Mouse (Mus musculus) neural tube, embryonic 15.5 days (tissue): Measurements from ENCODE around the gene Gnas. TPM values are rescaled to one million over a fixed set of nuclear protein-coding genes. Genes with fewer than 3 reads are reported as not detected.

Experiments
- ATAC-seq: fragments of 200-750 bp; cut with Nextera tagmentation; 2 replicates; pipeline ENCODE4 v1.8.0; 2017; ENCODE audit warnings: mild to moderate bottlenecking, moderate TSS enrichment, moderate library complexity; ENCODE audit not compliant: low FRiP score
- H3K27ac ChIP-seq: fragments of 300-500 bp; sonication (generic); replicated peaks from 2 replicates; pipeline ENCODE4 v1.5.1; 2015; ENCODE audit warnings: mild to moderate bottlenecking, inconsistent platforms
- H3K27me3 ChIP-seq: fragments of 300-500 bp; sonication (generic); replicated peaks from 2 replicates; pipeline ENCODE4 v1.6.1; 2015; ENCODE audit warnings: inconsistent platforms
- H3K36me3 ChIP-seq: fragments of 300-500 bp; sonication (generic); 2 replicates; pipeline ENCODE4 v1.6.1; 2015; ENCODE audit warnings: inconsistent platforms
- H3K4me1 ChIP-seq: fragments of 300-500 bp; sonication (generic); 2 replicates; pipeline ENCODE4 v1.6.1; 2015; ENCODE audit warnings: inconsistent platforms
- H3K4me2 ChIP-seq: fragments of 300-500 bp; sonication (generic); 2 replicates; pipeline ENCODE4 v1.6.1; 2015; ENCODE audit warnings: inconsistent platforms, mild to moderate bottlenecking, moderate library complexity
- H3K4me3 ChIP-seq: fragments of 300-500 bp; sonication (generic); replicated peaks from 2 replicates; pipeline ENCODE4 v1.5.1; 2015; ENCODE audit warnings: mild to moderate bottlenecking, inconsistent platforms
- H3K9ac ChIP-seq: fragments of 300-500 bp; sonication (generic); replicated peaks from 2 replicates; pipeline ENCODE4 v1.6.1; 2015; ENCODE audit warnings: mild to moderate bottlenecking, inconsistent platforms
- H3K9me3 ChIP-seq: fragments of 300-500 bp; sonication (generic); replicated peaks from 2 replicates; pipeline ENCODE4 v1.6.1; 2016; ENCODE audit warnings: inconsistent platforms
- WGBS: fragments of 180-500 bp; shearing (Covaris S2); methylation state at CpG from one replicate; pipeline ENCODE4 v1.1.7; 2015; ENCODE audit warnings: mixed read lengths; 5-methylcytosine and 5-hydroxymethylcytosine counted together
- microRNA counts: library from miRNA; unstranded; fragments of <30 nt; microRNA quantifications from one replicate; lab custom pipeline; 2016
- microRNA-seq: library from miRNA; unstranded; fragments of <30 nt; microRNA quantifications from one replicate; pipeline ENCODE4, GENCODE M21; 2017
- polyA plus RNA-seq: library from polyadenylated mRNA; unstranded; fragments of >200 nt; fragmentation: Nextera tagmentation; extraction: Ambion mirVana; gene quantifications from 2 replicates; pipeline ENCODE4 v1.2.1, GENCODE M21; 2015

Gene Gnas
- polyA plus RNA-seq, 1 experiment from 2014 or later: 1,770 TPM

DNA sequence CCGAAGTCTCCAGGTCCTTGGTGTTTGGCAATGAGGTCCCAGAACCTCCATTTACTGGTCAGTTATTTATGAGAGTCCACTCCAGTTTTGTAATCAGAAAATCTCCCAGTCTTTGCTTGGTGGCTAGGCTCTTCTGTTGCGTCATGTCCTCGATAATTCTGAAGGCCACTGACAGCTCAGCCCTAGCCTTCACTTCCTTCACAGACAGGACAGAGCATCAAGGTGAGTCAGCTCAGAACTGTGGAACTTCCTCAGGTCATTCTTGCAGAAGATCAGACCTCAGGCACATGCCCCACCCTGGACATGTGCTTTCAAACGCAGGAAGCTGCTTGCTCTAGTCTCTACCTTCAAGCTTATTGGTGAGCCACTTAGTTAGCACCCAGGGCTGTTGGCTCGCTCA, 109.3 kb downstream of the Gnas start:
- WGBS: 89% methylated on average over 5 of the region's 5 CpGs
- no peaks in the 10 kb centered on the region for H3K4me1 ChIP-seq

More for the DNA sequence above, 109.3 kb downstream of the Gnas start:
- peaks cover 4% of the 10 kb centered on the region; the same call in 1 of the 2 replicates for H3K9me3 ChIP-seq
- no peak overlapping the region for H3K9ac ChIP-seq
- ATAC-seq: no peak
- H3K27ac ChIP-seq: no peak overlapping the region
- H3K27me3 ChIP-seq: no peaks in the 10 kb centered on the region
- H3K36me3 ChIP-seq: no peaks in the 10 kb centered on the region
- H3K4me3 ChIP-seq: no peak overlapping the region
- H3K4me2 ChIP-seq: no peak overlapping the region

MicroRNAs encoded within 50 kb of the gene (microRNA counts, 519-probe panel; counts per million panel counts)
- microRNA mmu-miR-296-3p (lab: Ali Mortazavi, UCI): 400 counts per million, percentile 1 among the panel's probes with 10 or more counts
- 3,406 counts per million, percentile 83 among the panel's probes with 10 or more counts for microRNA mmu-miR-296-5p (lab: Ali Mortazavi, UCI)
- microRNA mmu-miR-298 (lab: Ali Mortazavi, UCI): 1,942 counts per million, percentile 39 among the panel's probes with 10 or more counts

Small RNA genes within 50 kb of the gene (microRNA-seq; reads per million reads assigned to microRNA genes)
- gene Gm27591: not detected
- gene Mir296: 1,856 reads per million, percentile 84 among the genes with 10 or more reads in this experiment
- 2,198 reads per million, percentile 86 among the genes with 10 or more reads in this experiment for gene Mir298

Other genes with a start within 250 kb of the Gnas start
- 10.4 and 10.9 TPM in 2 replicates for gene Stx16, start 208.0 kb upstream of the Gnas start, polyA plus RNA-seq
- 14.1 and 26.0 TPM in 2 replicates for gene Npepl1, start 174.0 kb upstream of the Gnas start, polyA plus RNA-seq
- gene Gm20721, start 62.4 kb downstream of the Gnas start, polyA plus RNA-seq: 17.0 and 19.8 TPM in 2 replicates
- 101 TPM in 2 replicates for gene Nelfcd, start 131.5 kb downstream of the Gnas start, polyA plus RNA-seq
- 85.7 and 106 TPM in 2 replicates for gene Ctsz, start 154.7 kb downstream of the Gnas start, polyA plus RNA-seq
- 0.29 and 0.50 TPM in 2 replicates for gene Tubb1, start 166.4 kb downstream of the Gnas start, polyA plus RNA-seq
- 758 and 902 TPM in 2 replicates for gene Atp5e, start 179.8 kb downstream of the Gnas start, polyA plus RNA-seq
- gene Prelid3b, start 188.8 kb downstream of the Gnas start, polyA plus RNA-seq: 110 and 112 TPM in 2 replicates